17 mouse cellular contexts compared by ENCODE assay signal in genomic region chr1:177470091-177470490, GRCm38 (mm10). TPM values are rescaled to one million over a fixed set of nuclear protein-coding genes. Genes with fewer than 3 reads are reported as not detected.
A peak's percentile ranks its signal among the peaks of the same experiment; 100 is the strongest.
DNase-seq lines count a peak whose midpoint lies in the region; ATAC-seq and TF ChIP-seq lines count a peak whose summit lies in the region.
"Had no signal": no experiment of that assay in that cellular context is flagged by ENCODE, and none has a peak within 500 bp of the region (broad histone marks: within the 10 kb centered on the region; RNA-seq: fewer than 3 reads in every experiment).

No protein-coding gene starts in this region.

- no peak for TF ChIP-seq RAD21 in CH12.LX (IDR thresholded peaks at IDR 0.05; ENCODE audit: low read depth, low read length)

- intact Hi-C loops in heart, adult 2 months (cut with DNase I) = loop anchor here (5.0 kb wide), 1 partner anchor 62 kb away; no protein-coding TSS in a partner anchor

- no peaks in the 10 kb centered on the region for H3K36me3 ChIP-seq in heart, adult 2 months (ENCODE audit: control insufficient read depth, insufficient read depth, low read length)
- H3K36me3 ChIP-seq in heart, embryonic 11.5 days (ENCODE audit: control insufficient read depth, insufficient read depth, low read length) = no peaks in the 10 kb centered on the region
- no peaks in the 10 kb centered on the region for H3K36me3 ChIP-seq in CH12.LX (replicated peaks in 1 of 2; ENCODE audit: control insufficient read depth in 1 of 2, insufficient read depth in 1 of 2, low read length in 1 of 2)
- H3K36me3 ChIP-seq in lung, postnatal 0 days (ENCODE audit: insufficient read depth, low read length) = no peaks in the 10 kb centered on the region
- no peaks in the 10 kb centered on the region for H3K36me3 ChIP-seq in forebrain, embryonic 11.5 days (ENCODE audit: control insufficient read depth, insufficient read depth, low read length)
- H3K36me3 ChIP-seq: liver, embryonic 15.5 days; midbrain, embryonic 12.5 days had no signal

- TF ChIP-seq EP300 in heart, adult 2 months (IDR thresholded peaks at IDR 0.05; ENCODE audit: insufficient read depth, low read depth, low read length) = 0 out of 2 replicates have a peak, but pooled peaks have one; percentile 48
- TF ChIP-seq EP300 in CH12.LX (IDR thresholded peaks at IDR 0.05; ENCODE audit: low read length) = no peak
- TF ChIP-seq EP300 in lung, postnatal 0 days (IDR thresholded peaks at IDR 0.05) = peak; percentile 84

- no peak overlapping the region for H3K4me3 ChIP-seq in heart, adult 2 months
- no peak overlapping the region for H3K4me3 ChIP-seq in heart, embryonic 11.5 days (ENCODE audit: low read depth, low read length)
- no peak overlapping the region for H3K4me3 ChIP-seq in CH12.LX (replicated peaks in 1 of 3; ENCODE audit: low read depth in 2 of 3, low read length in 2 of 3, poor library complexity in 1 of 3)
- H3K4me3 ChIP-seq in lung, postnatal 0 days (ENCODE audit: low read depth, low read length) = no peak overlapping the region
- H3K4me3 ChIP-seq in forebrain, embryonic 11.5 days (ENCODE audit: low read depth, low read length) = no peak overlapping the region
- H3K4me3 ChIP-seq: forebrain, embryonic 13.5 days; layer of hippocampus, adult 2 months; liver, embryonic 15.5 days; midbrain, embryonic 12.5 days had no signal

- H3K27me3 ChIP-seq in heart, adult 2 months (ENCODE audit: control insufficient read depth, insufficient read depth, low read length) = no peaks in the 10 kb centered on the region
- H3K27me3 ChIP-seq in heart, embryonic 11.5 days (ENCODE audit: control insufficient read depth, insufficient read depth, low read length) = no peaks in the 10 kb centered on the region
- no peaks in the 10 kb centered on the region for H3K27me3 ChIP-seq in CH12.LX (replicated peaks)
- no peaks in the 10 kb centered on the region for H3K27me3 ChIP-seq in lung, postnatal 0 days (replicated peaks; ENCODE audit: insufficient read depth, low read length)
- no peaks in the 10 kb centered on the region for H3K27me3 ChIP-seq in forebrain, embryonic 11.5 days (ENCODE audit: control insufficient read depth, insufficient read depth, low read length)
- H3K27me3 ChIP-seq: forebrain, embryonic 13.5 days; liver, embryonic 15.5 days; midbrain, embryonic 12.5 days had no signal

- TF ChIP-seq CTCF in heart, adult 2 months (IDR thresholded peaks at IDR 0.05) = no peak
- TF ChIP-seq CTCF in CH12.LX (conservative IDR thresholded peaks at IDR 0.05 in 1 of 2, IDR thresholded peaks at IDR 0.05 in 1 of 2; ENCODE audit: low read depth in 2 of 2, low read length in 2 of 2) = no peak
- TF ChIP-seq CTCF in lung, postnatal 0 days (IDR thresholded peaks at IDR 0.05) = no peak

- 31% methylated on average over 4 of the region's 4 CpGs for WGBS in heart, adult 2 months
- WGBS in heart, embryonic 11.5 days (ENCODE audit: insufficient replicate concordance) = 58% methylated on average over 4 of the region's 4 CpGs
- 30% methylated on average over 4 of the region's 4 CpGs for WGBS in lung, postnatal 0 days
- WGBS in forebrain, embryonic 11.5 days = 81% methylated on average over 4 of the region's 4 CpGs

- no peak for ATAC-seq in heart, embryonic 11.5 days (replicated peaks; ENCODE audit: insufficient number of reproducible peaks, low FRiP score, low TSS enrichment)
- peak; percentile 94 for ATAC-seq in lung, postnatal 0 days
- ATAC-seq in forebrain, embryonic 11.5 days (replicated peaks; ENCODE audit: low FRiP score) = no peak
- ATAC-seq: forebrain, embryonic 13.5 days; hindbrain, embryonic 16.5 days had no signal

- TF ChIP-seq POLR2A in heart, adult 2 months (IDR thresholded peaks at IDR 0.05; ENCODE audit: insufficient read depth, low read depth, low read length) = no peak
- no peak for TF ChIP-seq POLR2A in CH12.LX (IDR thresholded peaks at IDR 0.05; ENCODE audit: low read depth, low read length)

- in situ Hi-C loops in CH12.LX (cut with MboI; ENCODE audit: low pct_ligation_motif_present, low pct_unique_long_range_greater_than_20kb, low sequenced_read_pairs) = no loop called here

- H3K9ac ChIP-seq in heart, adult 2 months (ENCODE audit: low read depth, low read length) = no peak overlapping the region
- no peak overlapping the region for H3K9ac ChIP-seq in heart, embryonic 11.5 days (ENCODE audit: low read depth, low read length)
- H3K9ac ChIP-seq in CH12.LX (ENCODE audit: insufficient read depth, low read depth) = no peak overlapping the region
- H3K9ac ChIP-seq in lung, postnatal 0 days (replicated peaks; ENCODE audit: low read depth) = no peak overlapping the region
- no peak overlapping the region for H3K9ac ChIP-seq in forebrain, embryonic 11.5 days (ENCODE audit: low read length)
- H3K9ac ChIP-seq: forebrain, embryonic 13.5 days; liver, embryonic 15.5 days; midbrain, embryonic 12.5 days had no signal

- H3K4me1 ChIP-seq in heart, adult 2 months (ENCODE audit: control insufficient read depth, insufficient read depth, low read length) = peaks cover 5% of the 10 kb centered on the region
- H3K4me1 ChIP-seq in heart, embryonic 11.5 days (ENCODE audit: control insufficient read depth, insufficient read depth, low read length) = no peaks in the 10 kb centered on the region
- peaks cover 29 to 57% of the 10 kb centered on the region in 2 experiments for H3K4me1 ChIP-seq in CH12.LX (ENCODE audit: control insufficient read depth in 1 of 2, insufficient read depth in 2 of 2)
- no peaks in the 10 kb centered on the region for H3K4me1 ChIP-seq in lung, postnatal 0 days (ENCODE audit: insufficient read depth, low read depth, low read length)
- no peaks in the 10 kb centered on the region for H3K4me1 ChIP-seq in forebrain, embryonic 11.5 days (replicated peaks; ENCODE audit: control insufficient read depth, insufficient read depth, low read length)
- H3K4me1 ChIP-seq: liver, embryonic 15.5 days; midbrain, embryonic 12.5 days had no signal

- H3K27ac ChIP-seq in heart, adult 2 months = peak overlapping the region; percentile 40; the same call in 1 of the 2 replicates
- H3K27ac ChIP-seq in heart, embryonic 11.5 days (ENCODE audit: low read depth, low read length) = no peak overlapping the region
- H3K27ac ChIP-seq in CH12.LX (ENCODE audit: insufficient read depth, low read depth) = no peak overlapping the region
- no peak overlapping the region for H3K27ac ChIP-seq in lung, postnatal 0 days (ENCODE audit: low read length)
- no peak overlapping the region for H3K27ac ChIP-seq in forebrain, embryonic 11.5 days (ENCODE audit: low read depth, low read length)
- H3K27ac ChIP-seq: forebrain, embryonic 13.5 days; layer of hippocampus, adult 2 months; liver, embryonic 15.5 days; midbrain, embryonic 12.5 days had no signal

- DNase-seq in heart, adult 2 months = peak in 1 of 2 experiments; percentile 45
- no peak for DNase-seq in CH12.LX (ENCODE audit: extremely low read depth)
- peak; percentile 7 to 65 for DNase-seq in heart, adult 9 months (ENCODE audit: low spot score in 2 of 2)
- DNase-seq in lung, postnatal 0 days (ENCODE audit: low spot score) = peak; percentile 79
- no peak for DNase-seq in right cerebral cortex, postnatal 14 days
- DNase-seq in forebrain, embryonic 11.5 days (ENCODE audit: low spot score) = no peak
- no peak for DNase-seq in embryo, embryonic 9.5 days (ENCODE audit: extremely low spot score)
- DNase-seq: adrenal gland, postnatal 14 days; cerebellum, adult 8-10 months; gastrocnemius, postnatal 25 days; thymus, postnatal 25 days had no signal

- dilution Hi-C loops in CH12.LX (cut with MboI; ENCODE audit: extremely low pct_ligation_motif_present, extremely low pct_unique_long_range_greater_than_20kb, low sequenced_read_pairs) = no loop called here

- H3K4me2 ChIP-seq in heart, embryonic 11.5 days = no peak overlapping the region
- no peak overlapping the region for H3K4me2 ChIP-seq in CH12.LX (ENCODE audit: insufficient read depth, low read depth, poor library complexity, severe bottlenecking)
- no peak overlapping the region; the same call in 1 of the 2 replicates for H3K4me2 ChIP-seq in lung, postnatal 0 days (replicated peaks; ENCODE audit: low read depth, low read length)
- no peak overlapping the region for H3K4me2 ChIP-seq in forebrain, embryonic 11.5 days (ENCODE audit: low read depth, low read length, severe bottlenecking)
- H3K4me2 ChIP-seq: forebrain, embryonic 13.5 days; liver, embryonic 15.5 days; midbrain, embryonic 12.5 days had no signal

- H3K9me3 ChIP-seq in heart, embryonic 11.5 days (replicated peaks; ENCODE audit: control insufficient read depth, low read length) = no peaks in the 10 kb centered on the region
- H3K9me3 ChIP-seq in CH12.LX (replicated peaks; ENCODE audit: low read length) = peaks cover 2% of the 10 kb centered on the region
- H3K9me3 ChIP-seq in lung, postnatal 0 days (ENCODE audit: low read length) = no peaks in the 10 kb centered on the region
- H3K9me3 ChIP-seq in forebrain, embryonic 11.5 days (ENCODE audit: control insufficient read depth, low read length) = no peaks in the 10 kb centered on the region
- H3K9me3 ChIP-seq: forebrain, embryonic 13.5 days; liver, embryonic 15.5 days; midbrain, embryonic 12.5 days had no signal

- no peaks in the 10 kb centered on the region for H3K79me2 ChIP-seq in heart, adult 2 months (replicated peaks; ENCODE audit: control insufficient read depth, insufficient read depth, low read length)
- H3K79me2 ChIP-seq in CH12.LX (replicated peaks; ENCODE audit: control insufficient read depth, extremely low read depth, insufficient read depth, poor library complexity, severe bottlenecking) = no peaks in the 10 kb centered on the region

TF ChIP-seq in CH12.LX, 34 proteins besides CTCF, POLR2A, EP300 and RAD21:
- TF ChIP-seq UBTF (IDR thresholded peaks at IDR 0.05; ENCODE audit: low read depth, low read length) = no peak
- peak; percentile 43; the same call in 1 of the 2 replicates for TF ChIP-seq ETS1 (conservative IDR thresholded peaks at IDR 0.05; ENCODE audit: low read depth, low read length)
- no peak for TF ChIP-seq JUND (conservative IDR thresholded peaks at IDR 0.05; ENCODE audit: low read depth, low read length)
- TF ChIP-seq IRF4 (IDR thresholded peaks at IDR 0.05; ENCODE audit: low read depth, low read length) = no peak
- no peak for TF ChIP-seq ZNF384 (IDR thresholded peaks at IDR 0.05; ENCODE audit: low read depth, low read length)
- TF ChIP-seq TBP (conservative IDR thresholded peaks at IDR 0.05; ENCODE audit: low read depth, low read length) = no peak
- peak; percentile 70 for TF ChIP-seq BHLHE40 (IDR thresholded peaks at IDR 0.05; ENCODE audit: low read depth, low read length)
TF ChIP-seq in CH12.LX: peak in this region for 2.

RNA-seq across cellular contexts. Expression of gene Zbtb18, which starts 27.9 kb away (rescaled TPM):
- total RNA-seq in heart, adult 2 months (2021) = 10 to 100 TPM; 40.2 to 47.3 TPM
- 10.6 and 18.4 TPM in 2 replicates for polyA plus RNA-seq in heart, adult 2 months (2012; rRNA removed)
- polyA plus RNA-seq in heart, embryonic 11.5 days (2014; fragmentation: Nextera tagmentation; extraction: Ambion mirVana) = 3.0 and 3.2 TPM in 2 replicates
- 3.9 and 8.4 TPM in 2 replicates for total RNA-seq in CH12.LX (2012; rRNA removed)
- total RNA-seq in CH12.LX (2014; rRNA removed) = 10.0 and 10.5 TPM in 2 replicates
- 13.5 and 16.9 TPM in 2 replicates for polyA plus RNA-seq in CH12.LX (2012; ENCODE audit: insufficient read length, low read depth)
- 2.0 and 3.0 TPM in 2 replicates for polyA plus RNA-seq in lung, postnatal 0 days (2015; fragmentation: Nextera tagmentation; extraction: Ambion mirVana)
- 5.1 and 6.6 TPM in 2 replicates for polyA plus RNA-seq in forebrain, embryonic 11.5 days (2014; fragmentation: Nextera tagmentation; extraction: Ambion mirVana)

Comparison
In these comparisons a context has a peak if more than half of its experiments do, and no peak if none do; other contexts are left out.
1. DNase-seq: peak in heart, adult 9 months (2 of 2) and lung, postnatal 0 days (single experiment); none in CH12.LX (single experiment), right cerebral cortex, postnatal 14 days (single experiment), forebrain, embryonic 11.5 days (single experiment) and embryo, embryonic 9.5 days (single experiment).